Mouse (Mus musculus) intestine, postnatal 0 days (tissue): ENCODE measurements at regions not wholly inside any gene's neighbourhood (a gene's known extent, or its start where the extent isn't known, plus 50 kb on each side); places are given as distances from the start of the nearest gene placed in this dataset.
A peak's percentile ranks its signal among the peaks of the same experiment; 100 is the strongest.

Experiments
- ATAC-seq: fragments of 200-750 bp; cut with Nextera tagmentation; 2 replicates; pipeline ENCODE4 v1.8.0; 2017; ENCODE audit warnings: mild to moderate bottlenecking, moderate TSS enrichment, moderate library complexity
- H3K27ac ChIP-seq: fragments of 300-500 bp; sonication (generic); 2 replicates; pipeline ENCODE4 v1.5.1; 2014; ENCODE audit warnings: mild to moderate bottlenecking, low read depth, low read length, moderate library complexity
- H3K27me3 ChIP-seq: fragments of 300-500 bp; sonication (generic); replicated peaks from 2 replicates; pipeline ENCODE4 v1.6.1; 2014; ENCODE audit warnings: low read length, mixed read lengths; ENCODE audit not compliant: control insufficient read depth, insufficient read depth
- H3K36me3 ChIP-seq: fragments of 300-500 bp; sonication (generic); 2 replicates; pipeline ENCODE4 v1.6.1; 2014; ENCODE audit warnings: mild to moderate bottlenecking, moderate library complexity; ENCODE audit not compliant: control insufficient read depth, insufficient read depth
- H3K4me1 ChIP-seq: fragments of 300-500 bp; sonication (generic); replicated peaks from 2 replicates; pipeline ENCODE4 v1.6.1; 2014; ENCODE audit warnings: antibody characterized with exemption, low read length, mixed read lengths; ENCODE audit not compliant: control insufficient read depth, insufficient read depth
- H3K4me2 ChIP-seq: fragments of 300-500 bp; sonication (generic); replicated peaks from 2 replicates; pipeline ENCODE4 v1.6.1; 2014; ENCODE audit warnings: low read depth, mild to moderate bottlenecking, moderate library complexity
- H3K4me3 ChIP-seq: fragments of 300-500 bp; sonication (generic); 2 replicates; pipeline ENCODE4 v1.5.1; 2014; ENCODE audit warnings: low read depth, low read length
- H3K9ac ChIP-seq: fragments of 300-500 bp; sonication (generic); 2 replicates; pipeline ENCODE4 v1.6.1; 2014; ENCODE audit warnings: mild to moderate bottlenecking, low read depth, low read length
- H3K9me3 ChIP-seq: fragments of 300-500 bp; sonication (generic); 2 replicates; pipeline ENCODE4 v1.6.1; 2016; ENCODE audit warnings: mixed run types; ENCODE audit not compliant: control insufficient read depth
- CTCF ChIP-seq: sonication (generic); IDR thresholded peaks from 2 replicates; pipeline ENCODE4 v1.5.1; 2016; ENCODE audit warnings: low read depth, mild to moderate bottlenecking, control low read depth, antibody characterized with exemption, moderate library complexity
- WGBS: fragments of 180-500 bp; shearing (Covaris S2); extraction: QIAGEN DNeasy Blood & Tissue Kit; methylation state at CpG from one replicate; pipeline ENCODE4 v1.1.7; 2014; 5-methylcytosine and 5-hydroxymethylcytosine counted together

DNA sequence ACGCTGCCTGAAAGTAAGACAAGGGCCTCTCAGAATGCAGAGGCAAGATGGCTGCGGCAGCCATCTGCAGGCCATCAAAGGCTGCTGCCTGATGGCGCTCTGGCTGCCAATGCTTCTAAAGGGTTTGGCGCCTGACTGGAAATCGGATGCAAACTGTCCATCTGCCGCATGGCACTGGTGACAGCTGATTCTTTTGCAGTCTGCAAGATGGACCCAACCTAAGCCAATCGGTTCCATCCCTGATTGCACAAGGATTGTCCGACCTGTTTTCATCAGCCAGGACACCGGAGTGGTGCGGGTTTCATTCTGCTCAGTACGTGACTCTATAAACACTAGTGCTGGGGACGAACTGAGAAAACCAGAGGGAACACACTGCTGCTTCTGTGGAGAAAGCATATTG is 183.1 kb upstream of the Tbc1d5 start:
- H3K27me3 ChIP-seq: no peaks in the 10 kb centered on the region
- no peak overlapping the region for H3K4me3 ChIP-seq
- whole genome bisulfite sequencing: 95% methylated on average over 12 of the region's 12 CpGs
- no peaks in the 10 kb centered on the region for H3K36me3 ChIP-seq
- no peak overlapping the region for H3K27ac ChIP-seq
- ATAC-seq: no peak
- no peak overlapping the region for H3K9ac ChIP-seq
- no peak for TF ChIP-seq CTCF
- H3K4me1 ChIP-seq: no peaks in the 10 kb centered on the region
- no peak overlapping the region for H3K4me2 ChIP-seq
- no peaks in the 10 kb centered on the region for H3K9me3 ChIP-seq

- TF ChIP-seq CTCF: no peak
- Histone ChIP-seq H3K4me3 (no peak overlapping the region), H3K9me3 (no peaks in the 10 kb centered on the region), H3K36me3 (no peaks in the 10 kb centered on the region), H3K27ac (no peak overlapping the region), H3K27me3 (no peaks in the 10 kb centered on the region), H3K9ac (no peak overlapping the region), H3K4me2 (no peak overlapping the region), H3K4me1 (no peaks in the 10 kb centered on the region)
- no peak for ATAC-seq
- 33% methylated on average over 4 of the region's 4 CpGs for WGBS
Observed at GRCm38 (mm10) chr17:51358362-51358739, 179.2 kb upstream of the Tbc1d5 start.

- H3K36me3 ChIP-seq: no peaks in the 10 kb centered on the region
- no peaks in the 10 kb centered on the region for H3K9me3 ChIP-seq
- no peak overlapping the region for H3K9ac ChIP-seq
- no peak overlapping the region for H3K4me2 ChIP-seq
- no peak for ATAC-seq
- TF ChIP-seq CTCF: no peak
- no peaks in the 10 kb centered on the region for H3K4me1 ChIP-seq
- no peaks in the 10 kb centered on the region for H3K27me3 ChIP-seq
- WGBS: 55% methylated on average over 5 of the region's 5 CpGs
- H3K4me3 ChIP-seq: no peak overlapping the region
- no peak overlapping the region for H3K27ac ChIP-seq
Observed at GRCm38 (mm10) chr17:51357690-51358361, 178.7 kb upstream of the Tbc1d5 start.

- no peak overlapping the region for H3K4me2 ChIP-seq
- ATAC-seq: no peak
- H3K4me3 ChIP-seq: no peak overlapping the region
- no peak for TF ChIP-seq CTCF
- no peaks in the 10 kb centered on the region for H3K9me3 ChIP-seq
- no peaks in the 10 kb centered on the region for H3K36me3 ChIP-seq
- WGBS: 82% methylated on average over 8 of the region's 8 CpGs
- H3K4me1 ChIP-seq: no peaks in the 10 kb centered on the region
- H3K27me3 ChIP-seq: no peaks in the 10 kb centered on the region
- H3K9ac ChIP-seq: no peak overlapping the region
- no peak overlapping the region for H3K27ac ChIP-seq
Observed at GRCm38 (mm10) chr17:51356447-51356846, 177.3 kb upstream of the Tbc1d5 start.

- no peak overlapping the region for H3K4me3 ChIP-seq
- 58% methylated on average over 7 of the region's 7 CpGs for WGBS
- H3K9ac ChIP-seq: no peak overlapping the region
- H3K4me1 ChIP-seq: no peaks in the 10 kb centered on the region
- TF ChIP-seq CTCF: no peak
- H3K9me3 ChIP-seq: no peaks in the 10 kb centered on the region
- peak overlapping the region; percentile 37 for H3K4me2 ChIP-seq
- ATAC-seq: peak; percentile 16; the same call in 1 of the 2 replicates
- no peaks in the 10 kb centered on the region for H3K36me3 ChIP-seq
- H3K27me3 ChIP-seq: no peaks in the 10 kb centered on the region
- H3K27ac ChIP-seq: no peak overlapping the region
Observed at GRCm38 (mm10) chr17:51321868-51322267, 142.7 kb upstream of the Tbc1d5 start.

- 83% methylated on average over 5 of the region's 5 CpGs for WGBS
- H3K36me3 ChIP-seq: no peaks in the 10 kb centered on the region
- H3K9me3 ChIP-seq: no peaks in the 10 kb centered on the region
- no peak for TF ChIP-seq CTCF
- ATAC-seq: no peak
- H3K27ac ChIP-seq: no peak overlapping the region
- no peaks in the 10 kb centered on the region for H3K27me3 ChIP-seq
- no peak overlapping the region for H3K9ac ChIP-seq
- H3K4me1 ChIP-seq: no peaks in the 10 kb centered on the region
- H3K4me2 ChIP-seq: no peak overlapping the region
- H3K4me3 ChIP-seq: no peak overlapping the region
Observed at GRCm38 (mm10) chr17:51321025-51321424, 141.9 kb upstream of the Tbc1d5 start.

GRCm38 (mm10) chr17:51304964-51305363 is 125.8 kb upstream of the Tbc1d5 start:
- no peak overlapping the region for H3K9ac ChIP-seq
- H3K27me3 ChIP-seq: no peaks in the 10 kb centered on the region
- H3K4me3 ChIP-seq: no peak overlapping the region
- WGBS: 53% methylated on average over 14 of the region's 14 CpGs
- H3K9me3 ChIP-seq: no peaks in the 10 kb centered on the region
- H3K4me1 ChIP-seq: no peaks in the 10 kb centered on the region
- ATAC-seq: no peak
- no peak overlapping the region for H3K27ac ChIP-seq
- H3K4me2 ChIP-seq: no peak overlapping the region
- TF ChIP-seq CTCF: no peak
- H3K36me3 ChIP-seq: no peaks in the 10 kb centered on the region
